Mouse (Mus musculus) v-Abl transformed pro-B cells (cell line): ENCODE measurements at regions not wholly inside any gene's neighbourhood (a gene's known extent, or its start where the extent isn't known, plus 50 kb on each side); places are given as distances from the start of the nearest gene placed in this dataset.

Experiments
- in situ Hi-C, 2 experiments: fragments of 400-800 bp; cut with MboI; formaldehyde crosslinking; loops; one replicate each; pipeline ENCODE4 v1.15.1; 2025; ENCODE audit not compliant: unreplicated experiment in 2 of 2

- in situ Hi-C loops: no loop called here
Observed at GRCm38 (mm10) chr3:136611682-136612081, 58.2 kb upstream of the Ppp3ca start.

- in situ Hi-C loops: no loop called here
Observed at GRCm38 (mm10) chr3:136610556-136610924, 59.4 kb upstream of the Ppp3ca start.

GRCm38 (mm10) chr3:136609855-136610555, 59.9 kb upstream of the Ppp3ca start:
- in situ Hi-C loops: no loop called here

- in situ Hi-C loops: no loop called here
Observed at GRCm38 (mm10) chr3:136601706-136602105, 68.2 kb upstream of the Ppp3ca start.

GRCm38 (mm10) chr3:136583937-136584336, 86.0 kb upstream of the Ppp3ca start:
- in situ Hi-C loops: no loop called here

GRCm38 (mm10) chr3:136578016-136578415, 91.9 kb upstream of the Ppp3ca start:
- in situ Hi-C loops: no loop called here

- in situ Hi-C loops: no loop called here
Observed at GRCm38 (mm10) chr3:136570517-136570916, 99.4 kb upstream of the Ppp3ca start.

GRCm38 (mm10) chr3:136556488-136556887, 113.4 kb upstream of the Ppp3ca start:
- in situ Hi-C loops: no loop called here

- in situ Hi-C loops: no loop called here
Observed at GRCm38 (mm10) chr3:136549471-136549870, 120.5 kb upstream of the Ppp3ca start.

- in situ Hi-C loops: no loop called here
Observed at GRCm38 (mm10) chr3:136531604-136532003, 138.3 kb upstream of the Ppp3ca start.

GRCm38 (mm10) chr3:136508575-136508974, 161.3 kb upstream of the Ppp3ca start:
- in situ Hi-C loops: no loop called here

GRCm38 (mm10) chr3:136507070-136507469, 162.9 kb upstream of the Ppp3ca start:
- in situ Hi-C loops: no loop called here

- in situ Hi-C loops: no loop called here
Observed at GRCm38 (mm10) chr3:136494831-136495230, 169.0 kb upstream of the Bank1 start.

- in situ Hi-C loops: no loop called here
Observed at GRCm38 (mm10) chr3:136491683-136492082, 165.8 kb upstream of the Bank1 start.

GRCm38 (mm10) chr3:136471693-136472092, 145.8 kb upstream of the Bank1 start:
- in situ Hi-C loops: no loop called here

- in situ Hi-C loops: no loop called here
Observed at GRCm38 (mm10) chr3:136462747-136463146, 136.9 kb upstream of the Bank1 start.

GRCm38 (mm10) chr3:136456471-136457117, 130.7 kb upstream of the Bank1 start:
- in situ Hi-C loops: no loop called here

GRCm38 (mm10) chr3:136455651-136456470, 130.0 kb upstream of the Bank1 start:
- in situ Hi-C loops: no loop called here

GRCm38 (mm10) chr3:136454967-136455366, 129.1 kb upstream of the Bank1 start:
- in situ Hi-C loops: no loop called here

- in situ Hi-C loops: no loop called here
Observed at GRCm38 (mm10) chr3:136450986-136451774, 125.3 kb upstream of the Bank1 start.
